Mouse (Mus musculus): ENCODE results near the gene Akr1e1. TPM values are rescaled to one million over a fixed set of nuclear protein-coding genes. Genes with fewer than 3 reads are reported as not detected.

The Akr1e1 gene
- polyA plus RNA-seq (2012; rRNA removed): 10.7 and 29.3 TPM in 2 replicates

- H3K36me3 ChIP-seq (ENCODE audit: control insufficient read depth, insufficient read depth, low read length): no peaks in the 10 kb centered on the region
- H3K27ac ChIP-seq (ENCODE audit: insufficient read depth, low read depth, low read length): peak within 1 kb of the TSS; percentile 84
- H3K27me3 ChIP-seq (replicated peaks; ENCODE audit: control insufficient read depth, insufficient read depth, low read length): no peaks in the 10 kb centered on the region
- WGBS: 4% methylated on average over 10 of the region's 10 CpGs
- DNase-seq: peak; percentile 98
- TF ChIP-seq CTCF (conservative IDR thresholded peaks at IDR 0.05; ENCODE audit: insufficient read depth, insufficient read length, low read depth, low read length): no peak
- TF ChIP-seq POLR2A (IDR thresholded peaks at IDR 0.05; ENCODE audit: low read depth, low read length): peak; percentile 69
- H3K4me3 ChIP-seq (ENCODE audit: insufficient read depth, low read depth, low read length): peak within 1 kb of the TSS; percentile 68
- 0 out of 2 replicates have a peak, but pooled peaks cover 2% of the 10 kb centered on the region for H3K4me1 ChIP-seq (ENCODE audit: control insufficient read depth, insufficient read depth, low read length)
Observed at GRCm38 (mm10) chr13:4608961-4609409, at the start of gene Akr1e1. TSS of gene Akr1e1 (minus strand) at chr13:4609174.

GRCm38 (mm10) chr13:4658346-4658745, 49.4 kb upstream of the Akr1e1 start:
- WGBS: 87% methylated on average over 5 of the region's 5 CpGs
- DNase-seq: no peak
- no peaks in the 10 kb centered on the region for H3K36me3 ChIP-seq (ENCODE audit: control insufficient read depth, insufficient read depth, low read length)
- no peak overlapping the region for H3K27ac ChIP-seq (ENCODE audit: insufficient read depth, low read depth, low read length)
- no peaks in the 10 kb centered on the region for H3K27me3 ChIP-seq (replicated peaks; ENCODE audit: control insufficient read depth, insufficient read depth, low read length)
- TF ChIP-seq POLR2A (IDR thresholded peaks at IDR 0.05; ENCODE audit: low read depth, low read length) (no peak), CTCF (conservative IDR thresholded peaks at IDR 0.05; ENCODE audit: insufficient read depth, insufficient read length, low read depth, low read length) (no peak)
- H3K4me1 ChIP-seq (ENCODE audit: control insufficient read depth, insufficient read depth, low read length): no peaks in the 10 kb centered on the region; the same call in 1 of the 2 replicates
- H3K4me3 ChIP-seq (ENCODE audit: insufficient read depth, low read depth, low read length): no peak overlapping the region

GRCm38 (mm10) chr13:4656277-4657146, 47.5 kb upstream of the Akr1e1 start:
- no peak for DNase-seq
- 90% methylated on average over 16 of the region's 16 CpGs for WGBS
- H3K27ac ChIP-seq (ENCODE audit: insufficient read depth, low read depth, low read length): no peak overlapping the region
- H3K4me3 ChIP-seq (ENCODE audit: insufficient read depth, low read depth, low read length): no peak overlapping the region
- TF ChIP-seq CTCF (conservative IDR thresholded peaks at IDR 0.05; ENCODE audit: insufficient read depth, insufficient read length, low read depth, low read length) (no peak), POLR2A (IDR thresholded peaks at IDR 0.05; ENCODE audit: low read depth, low read length) (no peak)
- H3K4me1 ChIP-seq (ENCODE audit: control insufficient read depth, insufficient read depth, low read length): no peaks in the 10 kb centered on the region
- H3K36me3 ChIP-seq (ENCODE audit: control insufficient read depth, insufficient read depth, low read length): no peaks in the 10 kb centered on the region
- H3K27me3 ChIP-seq (replicated peaks; ENCODE audit: control insufficient read depth, insufficient read depth, low read length): no peaks in the 10 kb centered on the region

- 75% methylated on average over 3 of the region's 3 CpGs for WGBS
- TF ChIP-seq POLR2A (IDR thresholded peaks at IDR 0.05; ENCODE audit: low read depth, low read length) (no peak), CTCF (conservative IDR thresholded peaks at IDR 0.05; ENCODE audit: insufficient read depth, insufficient read length, low read depth, low read length) (no peak)
- H3K4me1 ChIP-seq (ENCODE audit: control insufficient read depth, insufficient read depth, low read length): no peaks in the 10 kb centered on the region
- H3K27ac ChIP-seq (ENCODE audit: insufficient read depth, low read depth, low read length): no peak overlapping the region
- DNase-seq: no peak
- H3K4me3 ChIP-seq (ENCODE audit: insufficient read depth, low read depth, low read length): no peak overlapping the region
- H3K27me3 ChIP-seq (replicated peaks; ENCODE audit: control insufficient read depth, insufficient read depth, low read length): no peaks in the 10 kb centered on the region
- H3K36me3 ChIP-seq (ENCODE audit: control insufficient read depth, insufficient read depth, low read length): no peaks in the 10 kb centered on the region
Observed at GRCm38 (mm10) chr13:4650190-4650589, 41.2 kb upstream of the Akr1e1 start.

GRCm38 (mm10) chr13:4645248-4645647, 36.3 kb upstream of the Akr1e1 start:
- Histone ChIP-seq H3K4me3 (ENCODE audit: insufficient read depth, low read depth, low read length) (no peak overlapping the region), H3K36me3 (ENCODE audit: control insufficient read depth, insufficient read depth, low read length) (no peaks in the 10 kb centered on the region), H3K27me3 (replicated peaks; ENCODE audit: control insufficient read depth, insufficient read depth, low read length) (no peaks in the 10 kb centered on the region), H3K4me1 (ENCODE audit: control insufficient read depth, insufficient read depth, low read length) (no peaks in the 10 kb centered on the region), H3K27ac (ENCODE audit: insufficient read depth, low read depth, low read length) (no peak overlapping the region)
- WGBS: 92% methylated on average over 3 of the region's 3 CpGs
- TF ChIP-seq CTCF (conservative IDR thresholded peaks at IDR 0.05; ENCODE audit: insufficient read depth, insufficient read length, low read depth, low read length): no peak
- no peak for DNase-seq

- no peaks in the 10 kb centered on the region for H3K36me3 ChIP-seq (ENCODE audit: control insufficient read depth, insufficient read depth, low read length)
- TF ChIP-seq POLR2A (IDR thresholded peaks at IDR 0.05; ENCODE audit: low read depth, low read length) (no peak), CTCF (conservative IDR thresholded peaks at IDR 0.05; ENCODE audit: insufficient read depth, insufficient read length, low read depth, low read length) (no peak)
- DNase-seq: peak; percentile 37
Observed at GRCm38 (mm10) chr13:4610902-4611301, 1.9 kb upstream of the Akr1e1 start.

GRCm38 (mm10) chr13:4608530-4608929, 444 bp downstream of the Akr1e1 start:
- peak overlapping the region; percentile 68 for H3K4me3 ChIP-seq (ENCODE audit: insufficient read depth, low read depth, low read length)
- DNase-seq: no peak
- 0 out of 2 replicates have a peak, but pooled peaks cover 2% of the 10 kb centered on the region for H3K4me1 ChIP-seq (ENCODE audit: control insufficient read depth, insufficient read depth, low read length)
- TF ChIP-seq CTCF (conservative IDR thresholded peaks at IDR 0.05; ENCODE audit: insufficient read depth, insufficient read length, low read depth, low read length) (0 out of 2 replicates have a peak, but pooled peaks have one; percentile 6), POLR2A (IDR thresholded peaks at IDR 0.05; ENCODE audit: low read depth, low read length) (no peak)
- peak overlapping the region; percentile 84 for H3K27ac ChIP-seq (ENCODE audit: insufficient read depth, low read depth, low read length)
- no peaks in the 10 kb centered on the region for H3K27me3 ChIP-seq (replicated peaks; ENCODE audit: control insufficient read depth, insufficient read depth, low read length)
- 11% methylated on average over 9 of the region's 9 CpGs for WGBS
- H3K36me3 ChIP-seq (ENCODE audit: control insufficient read depth, insufficient read depth, low read length): no peaks in the 10 kb centered on the region

More at GRCm38 (mm10) chr13:4610902-4611301, 1.9 kb upstream of the Akr1e1 start:
- Histone ChIP-seq H3K27me3 (replicated peaks; ENCODE audit: control insufficient read depth, insufficient read depth, low read length) (no peaks in the 10 kb centered on the region), H3K4me1 (ENCODE audit: control insufficient read depth, insufficient read depth, low read length) (0 out of 2 replicates have a peak, but pooled peaks cover 2% of the 10 kb centered on the region), H3K4me3 (ENCODE audit: insufficient read depth, low read depth, low read length) (no peak overlapping the region), H3K27ac (ENCODE audit: insufficient read depth, low read depth, low read length) (no peak overlapping the region)
